Mouse (Mus musculus) megakaryocyte, adult 5-6 weeks (primary cell): Measurements from ENCODE around the gene Ucp2. TPM values are rescaled to one million over a fixed set of nuclear protein-coding genes. Genes with fewer than 3 reads are reported as not detected.

Experiments used
- ATAC-seq: 2 replicates; pipeline ENCODE4 v1.8.0; 2016; ENCODE audit warnings: mild to moderate bottlenecking, inconsistent platforms; ENCODE audit not compliant: poor library complexity, severe bottlenecking
- total RNA-seq, 2 experiments: library from RNA; stranded (forward) in 1 of 2; stranded (reverse) in 1 of 2; fragments of 153-499, 151-499 nt in 1 of 2; fragments of 221-1000, 200-1000 nt in 1 of 2; gene quantifications; 2 replicates each; pipeline versions ENCODE4 v1.2.3 to v1.2.4; 2015 to 2017

The Ucp2 gene
- total RNA-seq, 2 experiments from 2014 or later, result 316 to 702 TPM

DNA sequence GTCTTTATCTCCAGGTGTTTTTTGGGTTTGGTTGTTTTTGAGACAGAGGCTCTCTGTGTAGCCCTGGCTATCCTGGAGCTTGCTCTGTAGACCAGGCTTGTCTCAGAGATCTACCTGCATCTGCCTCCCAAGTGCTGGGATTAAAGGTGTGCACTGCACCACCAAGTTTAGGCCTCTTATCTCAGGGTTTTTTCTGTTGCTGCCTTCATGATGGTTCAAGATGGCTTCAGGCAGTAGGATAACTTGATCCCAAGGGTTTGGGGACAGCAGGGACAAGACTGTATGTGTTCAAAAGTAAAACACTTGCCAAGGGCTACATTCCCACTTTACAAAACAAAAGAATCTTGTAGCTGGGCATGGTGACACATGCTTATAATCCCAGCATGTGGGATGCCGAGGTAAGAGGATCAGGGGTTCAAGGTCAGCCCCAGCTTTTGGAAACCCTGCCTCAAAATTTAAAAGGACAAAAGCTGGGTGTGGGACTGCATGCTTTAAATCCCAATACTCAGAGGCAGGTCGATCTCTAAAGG lies 8.8 kb downstream of the Ucp2 start:
- no peak for ATAC-seq

DNA sequence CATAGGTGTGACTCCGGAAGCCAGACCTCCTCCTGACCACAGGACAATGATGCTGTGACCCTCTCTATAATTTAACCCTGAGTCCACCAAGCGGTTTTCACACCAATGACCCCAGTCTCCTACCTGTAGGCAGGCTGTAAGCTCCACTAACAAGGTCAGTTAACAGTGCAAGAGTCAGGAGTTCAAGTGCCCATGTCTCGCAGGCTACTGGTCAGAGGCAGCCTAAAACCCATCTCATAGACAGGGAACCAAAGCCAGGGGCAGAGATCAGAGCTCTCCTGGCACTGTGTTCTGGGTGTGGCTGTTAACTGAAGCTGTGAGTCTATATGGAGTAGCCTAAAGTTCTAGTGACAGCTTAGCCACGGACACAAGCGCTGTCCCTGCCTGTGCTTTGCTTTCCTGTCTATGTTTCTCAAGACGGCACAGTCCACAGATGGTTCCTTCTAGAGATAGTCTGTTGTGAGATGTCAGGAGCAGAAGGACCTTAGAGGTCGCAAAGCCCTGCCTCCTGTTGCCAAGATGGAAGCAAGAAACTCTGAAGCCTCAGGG lies 9.3 kb downstream of the Ucp2 start:
- ATAC-seq, result peak; percentile 28

DNA sequence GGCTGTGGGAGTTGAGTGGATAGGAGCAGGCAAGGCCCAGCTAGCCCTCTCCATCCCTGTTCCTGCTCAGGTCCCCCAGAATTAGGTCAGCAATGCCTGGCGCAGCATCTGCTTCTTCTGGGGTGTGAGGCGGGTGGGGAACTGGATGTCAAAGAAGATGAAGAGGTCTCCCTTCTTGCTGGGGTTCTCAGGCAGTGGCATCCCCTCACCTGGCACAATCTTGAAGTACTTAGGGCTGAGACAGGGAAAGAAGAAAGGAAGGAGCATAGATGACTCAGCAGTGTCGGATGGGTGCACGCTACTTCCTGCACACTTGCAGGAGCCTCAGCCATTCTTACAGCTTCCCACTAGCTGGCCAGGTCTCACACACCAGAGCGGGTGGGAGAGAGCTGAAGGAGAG lies 9.9 kb downstream of the Ucp2 start:
- ATAC-seq, result peak; percentile 53

DNA sequence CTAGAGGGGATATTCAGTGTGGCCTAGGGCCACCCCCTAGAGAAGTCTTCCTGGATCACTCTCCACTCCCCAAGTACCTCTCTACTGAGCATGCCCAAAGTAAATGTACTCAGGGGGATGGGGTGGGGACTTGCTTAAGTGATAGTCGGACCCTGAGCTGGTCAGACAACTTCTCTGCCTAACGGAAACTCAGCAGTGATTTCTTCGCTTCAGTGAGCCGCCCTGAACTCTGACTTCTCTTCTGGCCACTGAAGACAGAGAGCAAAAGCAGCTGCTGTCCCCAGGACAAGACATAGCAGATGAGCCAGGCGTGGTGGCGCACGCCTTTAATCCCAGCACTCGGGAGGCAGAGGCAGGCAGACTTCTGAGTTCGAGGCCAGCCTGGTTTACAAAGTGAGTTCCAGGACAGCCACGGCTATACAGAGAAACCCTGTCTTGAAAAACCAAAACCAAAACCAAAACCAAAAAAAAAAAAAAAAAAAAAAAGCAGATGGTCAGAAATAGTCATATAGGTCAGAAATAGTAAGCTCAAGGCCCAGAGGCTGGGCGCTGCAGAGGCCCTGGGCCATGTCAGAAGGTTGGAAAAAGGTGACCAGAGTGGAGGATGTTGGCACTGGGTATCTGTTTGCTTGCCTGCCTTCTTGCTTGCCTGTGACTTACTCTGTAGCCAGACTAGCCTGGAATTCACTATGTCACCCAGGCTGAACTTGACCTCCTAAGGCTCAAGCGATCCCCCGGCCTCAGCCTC lies 11.8 kb downstream of the Ucp2 start:
- no peak for ATAC-seq

DNA sequence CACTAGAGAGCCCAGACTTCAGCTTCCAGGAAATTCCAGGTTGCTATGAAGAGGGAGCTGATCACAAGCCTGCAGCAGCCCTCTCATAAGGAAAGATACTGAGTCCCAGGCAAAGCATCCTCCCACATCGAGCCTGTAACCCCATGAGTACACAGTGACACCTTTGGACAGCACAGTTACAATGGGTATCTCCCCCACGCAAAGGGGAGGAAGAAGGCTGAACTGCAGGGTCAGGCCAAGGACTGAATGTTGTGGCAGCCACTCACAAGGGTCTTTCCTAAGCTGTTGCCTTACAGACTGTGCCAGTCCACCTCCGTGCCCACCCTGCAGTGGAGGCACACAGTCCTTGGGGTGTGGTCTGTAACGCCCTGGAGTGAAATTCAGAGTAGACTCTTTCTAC lies 13.4 kb downstream of the Ucp2 start:
- no peak for ATAC-seq

DNA sequence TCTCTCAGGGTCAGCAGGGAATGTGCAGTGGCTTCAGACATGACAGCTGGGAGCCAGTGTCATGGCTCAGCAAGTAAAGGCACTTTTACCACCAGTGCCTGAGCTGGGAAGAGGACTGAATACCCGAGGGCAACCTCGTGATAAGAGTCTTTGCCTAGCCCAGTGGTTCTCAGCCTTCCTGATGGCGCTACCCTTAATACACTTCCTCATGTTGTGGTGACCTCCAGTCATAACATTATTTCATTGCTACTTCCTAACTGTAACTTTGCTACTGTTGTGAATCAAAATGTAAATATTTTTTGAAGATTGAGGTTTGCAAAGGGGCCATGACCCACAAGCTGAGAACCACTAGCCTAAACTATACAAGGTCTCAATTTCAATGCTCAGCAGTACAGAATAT lies 15.5 kb downstream of the Ucp2 start:
- no peak for ATAC-seq

DNA sequence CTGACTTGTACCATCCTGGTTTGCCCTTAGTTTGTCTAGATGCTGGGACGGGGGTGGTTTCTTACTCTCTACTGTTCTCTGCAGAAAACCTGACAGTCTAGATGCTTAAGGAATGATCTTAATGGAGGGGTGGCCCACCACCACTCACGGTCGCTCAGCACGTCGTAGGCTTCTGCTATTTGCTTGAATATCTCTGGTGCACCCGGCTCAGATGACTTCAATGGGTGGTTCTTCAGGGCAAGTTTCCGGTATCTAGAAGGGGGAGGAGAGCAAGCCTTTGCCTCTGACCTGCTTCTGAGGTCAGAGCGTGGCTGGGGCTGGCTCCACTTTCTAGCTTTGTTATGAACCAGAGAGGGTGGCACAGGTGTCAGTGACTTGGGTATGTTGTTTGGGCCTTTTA lies 18.5 kb downstream of the Ucp2 start:
- peak; percentile 12; the same call in 1 of the 2 replicates for ATAC-seq

DNA sequence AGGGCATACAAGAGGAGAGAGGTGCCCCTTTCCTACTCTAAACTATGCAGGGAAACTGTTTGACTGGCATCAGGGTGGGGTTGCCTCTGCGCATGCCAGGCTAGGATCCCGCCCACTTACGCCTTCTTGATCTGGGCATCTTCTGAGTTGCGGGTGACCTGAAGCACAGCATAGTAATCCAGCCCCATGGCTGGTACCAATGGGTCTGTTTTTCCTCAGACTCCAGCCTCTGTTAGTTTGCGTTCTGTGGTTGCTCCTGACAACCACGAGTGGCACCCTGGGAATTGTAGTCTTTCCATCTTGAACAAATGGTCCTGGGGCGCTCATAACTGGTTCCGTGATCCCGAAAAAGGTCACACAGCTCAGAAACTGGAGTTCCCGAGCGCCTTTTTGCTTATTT lies 21.4 kb downstream of the Ucp2 start, which contains the start of gene Dnajb13:
Dnajb13 (minus strand) TSS at position 388 of the 400 bp plus-strand sequence.
- no peak for ATAC-seq

DNA sequence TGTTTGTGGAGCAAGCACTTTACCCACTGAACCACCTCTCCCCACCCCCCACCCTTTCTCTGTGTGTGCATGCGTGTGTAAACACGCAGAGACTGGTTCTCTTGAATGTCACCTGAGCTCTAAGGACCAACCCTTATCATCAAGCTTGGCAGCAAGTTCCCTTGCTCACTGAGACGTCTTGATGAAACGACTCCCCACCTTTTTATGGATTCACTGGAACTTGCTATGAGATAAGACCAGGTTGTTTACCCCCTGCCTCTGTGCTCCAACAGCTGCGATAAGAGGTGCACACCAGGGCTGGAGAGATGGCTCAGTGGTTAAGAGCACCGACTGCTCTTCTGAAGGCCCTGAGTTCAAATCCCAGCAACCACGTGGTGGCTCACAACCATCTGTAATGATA lies 27.1 kb downstream of the Ucp2 start:
- no peak for ATAC-seq

DNA sequence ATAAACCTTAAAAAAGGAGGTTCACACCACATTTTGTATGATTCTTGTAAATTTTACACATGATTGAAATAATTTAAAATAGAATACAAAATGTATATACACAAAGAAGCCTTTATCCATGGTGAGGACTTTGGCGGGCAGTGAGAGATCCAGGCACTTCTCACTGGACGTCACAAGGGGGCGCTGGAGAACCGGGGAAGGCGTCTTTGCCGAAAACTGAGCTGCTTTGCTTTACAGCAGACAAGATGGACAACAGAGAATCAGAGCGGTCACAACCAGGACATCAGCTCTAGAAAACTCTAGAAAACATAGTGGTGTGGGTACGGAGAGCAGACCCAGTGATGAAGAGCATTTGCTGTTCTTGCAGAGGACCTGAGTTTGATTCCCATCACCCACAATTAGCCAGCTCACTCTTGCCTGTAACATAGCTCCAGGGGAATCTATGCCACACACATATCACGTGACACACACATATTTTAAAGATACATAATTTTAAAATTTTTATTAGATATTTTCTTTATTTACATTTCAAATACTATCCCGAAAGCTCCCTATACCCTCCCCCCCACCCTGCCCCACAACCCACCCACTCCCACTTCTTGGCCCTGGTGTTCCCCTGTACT lies 27.6 kb downstream of the Ucp2 start:
- ATAC-seq, result peak; percentile 99

DNA sequence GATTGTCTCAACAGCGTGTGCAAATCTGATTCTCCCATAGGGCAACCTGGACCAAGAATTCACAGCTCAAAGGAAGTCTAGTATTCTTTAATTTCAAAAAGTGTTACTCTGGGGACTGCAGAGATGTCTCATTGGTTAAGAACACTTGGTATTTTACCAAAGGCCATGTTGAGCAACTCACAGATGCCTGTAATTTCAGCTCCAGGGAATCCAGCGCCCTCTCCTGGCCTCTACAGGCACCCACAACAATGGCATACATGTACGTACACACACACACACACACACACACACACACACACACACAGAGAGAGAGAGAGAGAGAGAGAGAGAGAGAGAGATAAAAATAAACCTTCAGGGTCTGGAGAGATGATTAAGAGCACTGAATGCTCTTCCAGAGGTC lies 29.1 kb downstream of the Ucp2 start:
- no peak for ATAC-seq

DNA sequence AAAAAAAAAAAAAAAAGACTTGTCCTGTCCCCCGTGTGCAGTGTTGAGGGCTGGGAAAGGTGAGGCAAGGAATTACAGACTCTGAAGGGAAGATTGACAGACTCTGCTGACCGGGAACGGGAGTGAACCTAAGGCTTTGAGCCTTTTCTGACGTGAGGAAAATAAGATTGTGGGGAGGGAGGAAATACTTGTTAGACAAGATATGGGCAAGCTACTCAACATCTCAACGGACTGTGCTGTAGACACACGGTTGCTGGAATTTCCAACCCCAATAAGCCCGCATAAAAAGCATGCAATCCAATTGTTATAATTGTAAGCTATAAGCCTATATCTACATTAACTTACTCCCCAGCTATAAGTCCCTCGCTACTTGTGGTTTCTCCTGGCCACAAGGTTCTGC lies 31.5 kb downstream of the Ucp2 start:
- ATAC-seq, result no peak

DNA sequence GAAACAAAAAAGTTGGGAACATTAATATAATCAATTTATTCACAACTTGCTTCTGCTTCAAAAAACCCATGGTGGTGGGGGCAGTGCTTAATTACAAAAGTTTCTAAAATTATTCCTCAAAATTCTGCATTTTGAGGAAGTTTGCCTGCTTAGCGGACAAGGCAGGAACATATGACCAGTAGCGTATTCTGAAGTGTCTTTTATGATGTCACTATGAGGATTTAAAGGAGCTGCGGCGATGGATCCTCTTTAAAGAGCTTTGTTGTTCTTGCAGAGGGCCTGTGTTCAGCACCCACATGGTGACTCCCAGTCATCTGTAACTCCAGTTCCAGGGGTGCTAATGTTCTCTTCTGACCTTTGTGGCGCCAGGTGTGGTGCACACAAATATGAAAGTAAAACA lies 37.6 kb downstream of the Ucp2 start:
- ATAC-seq, result 0 out of 2 replicates have a peak, but pooled peaks have one; percentile 27

DNA sequence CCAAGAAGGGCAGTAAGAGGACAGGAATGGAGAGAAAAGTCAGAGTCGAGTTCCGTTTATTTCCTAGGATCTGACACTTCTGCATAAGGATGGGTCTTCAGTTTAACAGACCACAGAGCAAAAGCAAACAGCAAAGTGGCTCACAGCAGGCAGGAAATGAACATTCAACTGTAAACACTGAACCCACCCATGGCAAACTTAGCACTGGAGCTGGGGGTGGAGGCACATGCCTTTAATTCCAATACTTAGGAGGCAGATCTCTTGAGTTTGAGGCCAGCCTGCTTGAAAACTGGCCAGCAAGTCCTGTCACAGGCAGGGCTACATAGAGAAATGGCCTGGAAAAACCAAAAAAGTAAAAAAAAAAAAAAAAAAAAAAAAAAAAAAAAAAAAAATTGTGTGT lies 40.4 kb downstream of the Ucp2 start:
- ATAC-seq, result no peak

DNA sequence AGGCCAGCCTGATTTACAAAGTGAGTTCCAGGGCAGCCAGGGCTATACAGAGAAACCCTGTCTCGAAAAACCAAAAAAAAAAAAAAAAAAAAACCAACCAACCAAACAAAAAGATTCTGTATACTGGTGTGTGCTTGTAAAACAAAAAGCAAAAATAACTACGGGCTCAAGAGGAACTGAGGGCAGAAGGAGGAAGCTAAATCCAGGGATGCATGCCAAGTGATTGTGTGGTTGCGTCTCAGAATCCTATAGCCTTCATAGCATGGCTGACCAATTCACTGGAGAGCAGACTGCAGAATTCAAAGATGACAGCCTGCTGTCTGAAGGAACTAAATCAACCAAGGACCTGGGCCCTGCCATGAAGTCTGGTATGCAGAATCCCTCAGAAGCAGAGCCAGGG lies 41.1 kb downstream of the Ucp2 start:
- no peak for ATAC-seq

DNA sequence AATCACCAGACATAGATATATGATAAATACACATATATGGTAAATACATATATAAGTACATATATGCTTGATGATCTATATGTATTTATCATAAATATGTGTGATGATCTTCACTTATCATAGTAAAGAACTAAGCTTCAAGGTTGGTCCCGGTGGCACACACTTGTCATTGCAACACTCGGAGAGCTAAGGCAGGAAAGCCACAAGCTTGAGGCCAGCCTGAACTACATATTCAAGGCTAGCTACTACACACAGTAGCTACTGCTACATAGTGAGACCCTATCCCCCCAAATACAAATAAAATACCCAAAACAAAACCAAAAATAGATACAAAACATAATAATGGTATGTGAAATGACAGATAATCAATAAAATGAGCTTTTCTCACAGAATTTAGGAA lies 42.7 kb downstream of the Ucp2 start:
- no peak for ATAC-seq

DNA sequence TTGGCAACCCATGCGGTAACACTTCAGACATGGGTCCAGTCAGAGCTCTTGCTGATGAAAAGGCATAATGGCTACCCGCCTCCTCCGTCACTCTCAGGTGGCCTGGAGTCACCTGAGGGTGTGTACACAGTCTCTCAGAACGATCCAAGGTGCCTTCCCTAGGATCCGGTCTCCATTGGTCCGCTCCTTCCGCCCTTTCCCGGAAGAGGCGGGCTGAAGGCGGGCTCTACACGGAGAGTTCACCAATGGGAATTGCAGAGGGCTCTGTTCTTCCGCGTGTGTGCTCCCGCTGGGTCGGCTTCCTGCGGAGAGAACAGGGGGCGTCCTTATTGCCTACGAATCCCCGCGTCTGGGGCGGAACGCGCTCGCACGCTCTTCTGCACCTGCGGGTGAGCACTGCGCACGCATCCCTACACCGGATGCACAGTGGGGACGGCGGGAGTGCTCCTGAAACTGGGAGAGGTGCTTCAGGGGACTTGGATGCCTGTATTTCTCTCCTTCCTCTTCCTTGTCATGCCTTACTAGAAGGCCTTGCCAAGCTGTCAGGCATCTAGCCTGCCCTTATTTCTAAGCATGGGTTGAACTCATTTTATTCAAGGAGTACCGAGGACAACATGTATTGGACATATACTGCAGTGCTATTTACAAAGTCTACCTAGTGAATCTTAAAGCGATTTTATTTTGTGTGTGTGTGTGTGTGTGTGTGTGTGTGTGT lies 43.8 kb downstream of the Ucp2 start, which contains the start of gene Coa4:
Coa4 (plus strand) TSS at position 268 of the 715 bp plus-strand sequence.
- ATAC-seq, result peak; percentile 84

DNA sequence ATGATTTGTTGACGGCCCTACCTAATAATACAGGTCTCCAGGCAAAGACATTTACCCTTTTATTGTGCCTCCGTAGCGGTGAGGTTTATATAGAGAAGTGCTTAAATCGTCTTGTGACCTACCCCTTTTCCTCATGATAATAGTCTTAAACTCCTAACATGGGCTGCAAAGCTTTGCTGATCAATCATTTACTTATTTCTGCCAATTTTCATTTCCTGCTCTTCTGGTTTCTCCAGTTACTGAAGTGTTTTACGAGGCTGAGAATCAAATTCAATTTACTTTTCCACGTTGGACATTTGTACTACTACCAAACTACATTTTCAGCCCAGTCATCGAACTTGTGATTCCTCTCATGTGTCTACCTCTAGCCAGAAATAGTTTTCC lies 44.4 kb downstream of the Ucp2 start:
- ATAC-seq, result no peak

DNA sequence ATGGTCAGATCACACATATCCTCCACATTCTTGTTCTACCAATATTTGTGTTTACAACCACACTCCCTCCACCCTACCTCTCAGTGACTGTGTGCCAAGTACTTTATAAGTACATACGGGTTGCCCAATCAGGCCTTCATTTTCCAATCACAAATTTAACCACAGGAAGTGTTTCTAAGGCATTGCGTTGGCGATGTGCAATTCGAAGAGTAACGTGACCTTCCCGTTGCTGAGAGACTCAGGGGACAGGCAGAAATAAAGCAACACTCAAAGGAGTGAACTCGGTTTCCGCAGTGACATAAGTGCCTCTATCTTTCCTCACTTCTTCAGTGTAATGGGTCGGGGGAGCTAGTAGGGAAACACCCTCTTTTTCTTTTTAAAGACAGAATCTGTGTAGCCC lies 46.4 kb downstream of the Ucp2 start:
- peak; percentile 77 for ATAC-seq

DNA sequence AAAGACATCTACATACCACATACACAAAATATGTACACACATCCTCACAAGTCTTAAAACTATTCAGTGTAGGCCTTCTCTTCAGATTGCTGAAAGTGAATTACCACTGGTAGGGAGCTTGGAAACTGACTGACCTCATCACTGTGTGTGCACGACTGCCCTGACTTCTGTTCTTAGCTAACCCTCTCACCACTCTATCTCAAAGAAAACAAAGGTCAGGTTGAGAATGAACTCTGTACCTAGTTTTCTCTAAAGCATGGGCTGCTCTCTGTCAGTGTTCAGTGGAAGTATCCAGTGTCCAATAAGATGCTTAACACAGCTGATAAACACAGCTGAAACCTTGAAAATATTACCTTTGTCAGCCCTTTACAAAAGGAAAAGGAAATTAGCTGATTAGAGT lies 51.3 kb downstream of the Ucp2 start:
- no peak for ATAC-seq

DNA sequence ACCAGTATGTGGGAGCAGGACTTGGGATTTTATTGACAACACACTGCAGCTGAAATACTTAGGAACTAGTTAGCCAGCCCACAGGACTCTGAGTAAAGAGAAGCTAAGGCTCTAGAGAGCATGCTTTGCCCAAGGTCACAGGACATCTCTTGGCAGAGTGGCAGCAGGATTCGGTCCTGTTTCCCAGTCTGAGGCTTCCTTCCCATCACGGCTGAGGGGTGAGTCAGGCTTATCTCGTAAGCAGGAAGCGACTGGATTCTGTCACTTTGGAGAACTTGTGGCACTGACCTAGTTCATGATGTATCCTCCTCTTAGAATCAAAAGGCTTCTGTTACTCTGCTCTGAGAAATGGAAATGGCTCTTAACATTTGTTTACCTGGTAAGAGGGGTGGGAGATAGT lies 54.5 kb downstream of the Ucp2 start:
- ATAC-seq, result no peak
